Mouse (Mus musculus) bone marrow, adult 2 months (tissue): ENCODE data around the gene Gtpbp8.

Experiments used
- CTCF ChIP-seq: fragments of 200-500 bp; IDR thresholded peaks from 2 replicates; pipeline ENCODE4 v1.5.1; 2011; ENCODE audit warnings: low read length, control low read depth; ENCODE audit not compliant: control insufficient read depth, insufficient read depth
- POLR2A ChIP-seq: fragments of 200-500 bp; IDR thresholded peaks from 2 replicates; pipeline ENCODE4 v1.6.1; 2011; ENCODE audit warnings: low read depth, mild to moderate bottlenecking, control low read depth, low read length, borderline replicate concordance; ENCODE audit not compliant: control insufficient read depth

- TF ChIP-seq POLR2A, result no peak
- TF ChIP-seq CTCF, result no peak
Observed at GRCm38 (mm10) chr16:44779494-44779893, 33.3 kb upstream of the Gtpbp8 start.
